Mouse (Mus musculus) stomach, postnatal 0 days (tissue): ENCODE measurements around the gene Wdr61.

Experiments
- CTCF ChIP-seq: IDR thresholded peaks from 2 replicates; pipeline ENCODE4 v1.5.1; 2016; ENCODE audit warnings: antibody characterized with exemption, low read depth, mild to moderate bottlenecking, moderate library complexity
- EP300 ChIP-seq: optimal IDR thresholded peaks from 2 replicates; pipeline ENCODE3; 2016; ENCODE audit warnings: antibody characterized with exemption

DNA sequence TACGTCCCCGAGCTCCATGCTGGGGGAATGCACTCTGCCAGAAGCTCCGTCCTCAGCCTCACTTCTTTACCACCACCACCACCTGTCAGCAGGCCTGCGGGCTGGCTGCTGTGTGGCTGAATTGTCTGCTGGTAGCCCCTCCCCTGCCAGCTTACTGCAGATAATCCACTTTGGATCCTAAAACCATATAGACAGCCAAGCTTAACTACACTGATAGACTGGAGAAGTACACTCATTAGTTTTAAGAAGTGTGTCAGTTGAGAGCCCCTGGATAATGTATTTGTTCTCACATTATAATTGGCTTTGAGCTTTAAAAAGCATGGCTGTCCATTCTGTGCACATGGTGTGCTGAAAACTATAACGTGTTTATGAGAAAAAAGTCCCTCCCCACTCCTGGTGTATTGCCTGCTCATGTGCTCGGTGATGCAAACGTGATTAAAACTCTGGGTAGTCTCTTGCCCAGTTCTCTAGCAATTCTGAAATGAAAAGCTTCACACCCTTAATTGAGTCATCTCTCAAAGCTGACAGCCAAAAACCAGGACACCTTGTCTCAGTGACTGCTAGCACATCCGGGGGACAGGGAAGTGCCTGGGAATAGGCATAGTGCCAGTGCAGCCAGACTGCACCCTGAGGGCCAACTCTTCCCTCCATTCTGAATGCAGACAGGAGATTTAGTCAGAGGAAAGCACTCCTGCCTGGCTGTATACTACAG is 26.9 kb downstream of the Wdr61 start:
- no peak for TF ChIP-seq CTCF
- TF ChIP-seq EP300: no peak
